Mouse (Mus musculus) limb, embryonic 14.5 days (tissue): Measurements from ENCODE around the gene Tmed9. TPM values are rescaled to one million over a fixed set of nuclear protein-coding genes. Genes with fewer than 3 reads are reported as not detected.
A peak's percentile ranks its signal among the peaks of the same experiment; 100 is the strongest.

ENCODE experiments used
- ATAC-seq: fragments of 200-750 bp; cut with Nextera tagmentation; 2 replicates; pipeline ENCODE4 v1.8.0; 2017; ENCODE audit warnings: low read depth, moderate number of reproducible peaks, moderate TSS enrichment; ENCODE audit not compliant: low FRiP score
- DNase-seq: peaks from one replicate; pipeline ENCODE4 v3.0.0-alpha.2; 2015; ENCODE audit warnings: low spot score
- H3K27ac ChIP-seq: fragments of 300-500 bp; sonication (generic); replicated peaks from 2 replicates; pipeline ENCODE4 v1.5.1; 2014; ENCODE audit warnings: low read depth, mild to moderate bottlenecking, low read length, moderate library complexity, mixed read lengths
- H3K27me3 ChIP-seq: fragments of 300-500 bp; sonication (generic); 2 replicates; pipeline ENCODE4 v1.6.1; 2014; ENCODE audit warnings: low read length, mixed read lengths; ENCODE audit not compliant: control insufficient read depth, insufficient read depth
- H3K36me3 ChIP-seq: fragments of 300-500 bp; sonication (generic); 2 replicates; pipeline ENCODE4 v1.6.1; 2014; ENCODE audit warnings: mild to moderate bottlenecking, low read length, moderate library complexity, mixed read lengths; ENCODE audit not compliant: control insufficient read depth, insufficient read depth
- H3K4me1 ChIP-seq: fragments of 300-500 bp; sonication (generic); 2 replicates; pipeline ENCODE4 v1.6.1; 2014; ENCODE audit warnings: antibody characterized with exemption, low read length, mixed read lengths; ENCODE audit not compliant: control insufficient read depth, insufficient read depth
- H3K4me2 ChIP-seq: fragments of 300-500 bp; sonication (generic); replicated peaks from 2 replicates; pipeline ENCODE4 v1.6.1; 2014; ENCODE audit warnings: low read depth, mild to moderate bottlenecking, low read length, moderate library complexity; ENCODE audit not compliant: severe bottlenecking
- H3K4me3 ChIP-seq: fragments of 300-500 bp; sonication (generic); replicated peaks from 2 replicates; pipeline ENCODE4 v1.5.1; 2014; ENCODE audit warnings: low read length
- H3K9ac ChIP-seq: fragments of 300-500 bp; sonication (generic); 2 replicates; pipeline ENCODE4 v1.6.1; 2014; ENCODE audit warnings: mild to moderate bottlenecking, low read depth, low read length, moderate library complexity; ENCODE audit not compliant: severe bottlenecking
- H3K9me3 ChIP-seq: fragments of 300-500 bp; sonication (generic); 2 replicates; pipeline ENCODE4 v1.6.1; 2016; ENCODE audit warnings: low read length; ENCODE audit not compliant: control insufficient read depth
- POLR2A ChIP-seq: fragments of 200-500 bp; IDR thresholded peaks from 2 replicates; pipeline ENCODE4 v1.8.0; 2012; ENCODE audit warnings: inconsistent platforms, mild to moderate bottlenecking, moderate library complexity, borderline replicate concordance; ENCODE audit not compliant: insufficient read depth, insufficient read length; ENCODE audit errors: extremely low read depth
- WGBS: fragments of 180-500 bp; shearing (Covaris S2); extraction: QIAGEN DNeasy Blood & Tissue Kit; methylation state at CpG from one replicate; pipeline ENCODE4 v1.1.7; 2014; 5-methylcytosine and 5-hydroxymethylcytosine counted together
- polyA plus RNA-seq, 2 experiments: library from polyadenylated mRNA; depleted of rRNA in 1 of 2; stranded (reverse) in 1 of 2; unstranded in 1 of 2; fragments of >200 nt; fragmentation: Nextera tagmentation in 1 of 2; extraction: Ambion mirVana in 1 of 2; gene quantifications; 2 replicates each; pipeline versions ENCODE4 v1.2.1 to v1.2.3; 2012 to 2014

The Tmed9 gene
- polyA plus RNA-seq, 2 experiments = 78.6 to 228 TPM

GRCm38 (mm10) chr13:55606899-55607623 is 33.5 kb downstream of the Tmed9 start:
- Histone ChIP-seq H3K9ac (no peak overlapping the region), H3K36me3 (peaks cover 64% of the 10 kb centered on the region), H3K4me1 (peaks cover 4% of the 10 kb centered on the region; the same call in 1 of the 2 replicates), H3K4me3 (no peak overlapping the region), H3K27ac (no peak overlapping the region), H3K4me2 (no peak overlapping the region), H3K9me3 (no peaks in the 10 kb centered on the region), H3K27me3 (no peaks in the 10 kb centered on the region)
- DNase-seq = no peak
- 79% methylated on average over 10 of the region's 10 CpGs for WGBS
- ATAC-seq = no peak
- TF ChIP-seq POLR2A = no peak

- no peaks in the 10 kb centered on the region for H3K9me3 ChIP-seq
- TF ChIP-seq POLR2A = no peak
- H3K4me2 ChIP-seq = no peak overlapping the region
- H3K27me3 ChIP-seq = no peaks in the 10 kb centered on the region
- H3K4me3 ChIP-seq = no peak overlapping the region
- no peak overlapping the region for H3K27ac ChIP-seq
- peaks cover 4% of the 10 kb centered on the region; the same call in 1 of the 2 replicates for H3K4me1 ChIP-seq
- ATAC-seq = no peak
- DNase-seq = no peak
- 100% methylated on average over 2 of the region's 2 CpGs for WGBS
- no peak overlapping the region for H3K9ac ChIP-seq
- peaks cover 64% of the 10 kb centered on the region for H3K36me3 ChIP-seq
Measured at GRCm38 (mm10) chr13:55607624-55608006, 34.1 kb downstream of the Tmed9 start.

GRCm38 (mm10) chr13:55611996-55612395 is 38.5 kb downstream of the Tmed9 start:
- H3K9ac ChIP-seq = no peak overlapping the region
- no peak overlapping the region for H3K4me2 ChIP-seq
- DNase-seq = peak; percentile 28
- no peak overlapping the region for H3K4me3 ChIP-seq
- no peak for ATAC-seq
- 25% methylated on average over 7 of the region's 7 CpGs for WGBS
- H3K4me1 ChIP-seq = peaks cover 4% of the 10 kb centered on the region; the same call in 1 of the 2 replicates
- peaks cover 45% of the 10 kb centered on the region for H3K36me3 ChIP-seq
- no peak for TF ChIP-seq POLR2A
- H3K27ac ChIP-seq = no peak overlapping the region
- H3K9me3 ChIP-seq = no peaks in the 10 kb centered on the region
- no peaks in the 10 kb centered on the region for H3K27me3 ChIP-seq

GRCm38 (mm10) chr13:55613471-55613870 is 39.9 kb downstream of the Tmed9 start:
- WGBS = 50% methylated on average over 5 of the region's 5 CpGs
- Histone ChIP-seq H3K27me3 (no peaks in the 10 kb centered on the region), H3K4me2 (no peak overlapping the region), H3K9me3 (no peaks in the 10 kb centered on the region), H3K9ac (no peak overlapping the region), H3K4me1 (peaks cover 4% of the 10 kb centered on the region; the same call in 1 of the 2 replicates), H3K36me3 (peaks cover 31% of the 10 kb centered on the region), H3K4me3 (no peak overlapping the region), H3K27ac (no peak overlapping the region)
- ATAC-seq (no peak), DNase-seq (no peak)
- TF ChIP-seq POLR2A = no peak

GRCm38 (mm10) chr13:55619328-55619727 is 45.8 kb downstream of the Tmed9 start:
- Histone ChIP-seq H3K4me2 (no peak overlapping the region), H3K9ac (no peak overlapping the region), H3K27me3 (no peaks in the 10 kb centered on the region), H3K27ac (no peak overlapping the region), H3K36me3 (no peaks in the 10 kb centered on the region), H3K4me3 (no peak overlapping the region), H3K4me1 (peaks cover 11% of the 10 kb centered on the region), H3K9me3 (no peaks in the 10 kb centered on the region)
- TF ChIP-seq POLR2A = no peak
- 92% methylated on average over 4 of the region's 4 CpGs for WGBS
- no peak for DNase-seq
- no peak for ATAC-seq
